Mouse (Mus musculus): Measurements from ENCODE around the gene Phldb2. TPM values are rescaled to one million over a fixed set of nuclear protein-coding genes. Genes with fewer than 3 reads are reported as not detected.

Gene Phldb2
- polyA plus RNA-seq, 1 experiment, result 55.4 TPM

- Histone ChIP-seq H3K36me3 (ENCODE audit: control insufficient read depth, insufficient read depth, low read length) (no peaks in the 10 kb centered on the region), H3K27ac (ENCODE audit: insufficient read depth, low read depth, low read length) (peak overlapping the region; percentile 100), H3K4me3 (ENCODE audit: insufficient read depth, low read depth, low read length) (peak overlapping the region; percentile 98), H3K27me3 (replicated peaks; ENCODE audit: control insufficient read depth, insufficient read depth, low read length) (no peaks in the 10 kb centered on the region), H3K4me1 (ENCODE audit: control insufficient read depth, insufficient read depth, low read length) (peaks cover 34% of the 10 kb centered on the region)
- TF ChIP-seq POLR2A (IDR thresholded peaks at IDR 0.05; ENCODE audit: low read depth, low read length) (no peak), CTCF (conservative IDR thresholded peaks at IDR 0.05; ENCODE audit: insufficient read depth, insufficient read length, low read depth, low read length) (no peak)
- DNase-seq, result peak; percentile 76
- under 1% methylated on average over 16 of the region's 16 CpGs for WGBS
Observed at GRCm38 (mm10) chr16:45843351-45843891, 110.0 kb downstream of the Phldb2 start.

GRCm38 (mm10) chr16:45842440-45842839, 111.0 kb downstream of the Phldb2 start:
- WGBS, result 26% methylated on average over 4 of the region's 4 CpGs
- peak; percentile 30 for DNase-seq
- Histone ChIP-seq H3K27ac (ENCODE audit: insufficient read depth, low read depth, low read length) (peak overlapping the region; percentile 100), H3K4me3 (ENCODE audit: insufficient read depth, low read depth, low read length) (peak overlapping the region; percentile 42), H3K27me3 (replicated peaks; ENCODE audit: control insufficient read depth, insufficient read depth, low read length) (no peaks in the 10 kb centered on the region), H3K36me3 (ENCODE audit: control insufficient read depth, insufficient read depth, low read length) (no peaks in the 10 kb centered on the region), H3K4me1 (ENCODE audit: control insufficient read depth, insufficient read depth, low read length) (peaks cover 43% of the 10 kb centered on the region)
- TF ChIP-seq POLR2A (IDR thresholded peaks at IDR 0.05; ENCODE audit: low read depth, low read length), result no peak
- no peak for TF ChIP-seq CTCF (conservative IDR thresholded peaks at IDR 0.05; ENCODE audit: insufficient read depth, insufficient read length, low read depth, low read length)

DNA sequence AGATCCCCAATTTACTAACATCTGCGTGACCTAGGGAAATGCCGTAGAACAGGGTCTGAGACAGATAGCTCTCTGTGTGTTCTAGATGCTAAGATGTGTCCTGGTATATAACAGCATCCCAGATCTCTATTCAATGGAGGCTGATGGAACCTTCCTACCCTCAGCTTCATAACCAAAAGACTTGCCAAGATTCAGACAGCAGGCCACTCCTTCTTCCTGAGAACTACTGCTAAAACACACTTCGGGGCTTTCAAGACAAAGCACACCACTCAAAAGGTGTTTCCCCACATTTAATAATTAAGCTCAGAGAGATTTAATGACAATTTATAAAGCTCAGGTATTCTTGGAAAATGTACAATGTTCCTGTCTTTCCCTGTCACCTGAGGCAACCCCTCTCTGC, 111.6 kb downstream of the Phldb2 start:
- peak; percentile 42 for DNase-seq
- peak overlapping the region; percentile 42; the same call in 1 of the 2 replicates for H3K4me3 ChIP-seq (ENCODE audit: insufficient read depth, low read depth, low read length)
- TF ChIP-seq CTCF (conservative IDR thresholded peaks at IDR 0.05; ENCODE audit: insufficient read depth, insufficient read length, low read depth, low read length), result no peak
- H3K4me1 ChIP-seq (ENCODE audit: control insufficient read depth, insufficient read depth, low read length), result peaks cover 43% of the 10 kb centered on the region
- peak overlapping the region; percentile 100 for H3K27ac ChIP-seq (ENCODE audit: insufficient read depth, low read depth, low read length)
- no peaks in the 10 kb centered on the region for H3K27me3 ChIP-seq (replicated peaks; ENCODE audit: control insufficient read depth, insufficient read depth, low read length)
- WGBS, result 36% methylated on average over 3 of the region's 3 CpGs
- H3K36me3 ChIP-seq (ENCODE audit: control insufficient read depth, insufficient read depth, low read length), result no peaks in the 10 kb centered on the region

DNA sequence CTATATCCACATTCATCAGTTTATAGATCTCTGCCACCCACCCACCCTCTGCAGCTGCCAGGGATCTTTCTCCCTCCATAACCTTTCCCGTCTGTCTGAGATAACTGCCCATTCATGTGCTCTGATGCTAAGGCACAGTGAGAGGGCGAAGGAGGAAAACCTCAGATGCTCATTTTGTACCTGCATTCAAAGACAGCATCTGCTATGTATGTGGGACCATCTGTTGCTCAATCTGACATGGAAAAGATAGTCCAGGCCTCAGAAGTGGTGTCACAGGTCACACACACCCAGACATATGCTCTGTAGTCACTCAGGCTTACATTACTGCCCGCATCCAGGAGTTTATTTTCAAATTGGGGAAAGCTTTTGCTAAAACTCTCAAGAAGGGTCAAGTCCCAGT, 112.4 kb downstream of the Phldb2 start:
- Histone ChIP-seq H3K4me1 (ENCODE audit: control insufficient read depth, insufficient read depth, low read length) (peaks cover 49% of the 10 kb centered on the region), H3K36me3 (ENCODE audit: control insufficient read depth, insufficient read depth, low read length) (no peaks in the 10 kb centered on the region), H3K27me3 (replicated peaks; ENCODE audit: control insufficient read depth, insufficient read depth, low read length) (no peaks in the 10 kb centered on the region), H3K27ac (ENCODE audit: insufficient read depth, low read depth, low read length) (no peak overlapping the region), H3K4me3 (ENCODE audit: insufficient read depth, low read depth, low read length) (no peak overlapping the region)
- 71% methylated on average over 3 of the region's 3 CpGs for WGBS
- DNase-seq, result no peak
- TF ChIP-seq CTCF (conservative IDR thresholded peaks at IDR 0.05; ENCODE audit: insufficient read depth, insufficient read length, low read depth, low read length), result no peak
- TF ChIP-seq POLR2A (IDR thresholded peaks at IDR 0.05; ENCODE audit: low read depth, low read length), result no peak

DNA sequence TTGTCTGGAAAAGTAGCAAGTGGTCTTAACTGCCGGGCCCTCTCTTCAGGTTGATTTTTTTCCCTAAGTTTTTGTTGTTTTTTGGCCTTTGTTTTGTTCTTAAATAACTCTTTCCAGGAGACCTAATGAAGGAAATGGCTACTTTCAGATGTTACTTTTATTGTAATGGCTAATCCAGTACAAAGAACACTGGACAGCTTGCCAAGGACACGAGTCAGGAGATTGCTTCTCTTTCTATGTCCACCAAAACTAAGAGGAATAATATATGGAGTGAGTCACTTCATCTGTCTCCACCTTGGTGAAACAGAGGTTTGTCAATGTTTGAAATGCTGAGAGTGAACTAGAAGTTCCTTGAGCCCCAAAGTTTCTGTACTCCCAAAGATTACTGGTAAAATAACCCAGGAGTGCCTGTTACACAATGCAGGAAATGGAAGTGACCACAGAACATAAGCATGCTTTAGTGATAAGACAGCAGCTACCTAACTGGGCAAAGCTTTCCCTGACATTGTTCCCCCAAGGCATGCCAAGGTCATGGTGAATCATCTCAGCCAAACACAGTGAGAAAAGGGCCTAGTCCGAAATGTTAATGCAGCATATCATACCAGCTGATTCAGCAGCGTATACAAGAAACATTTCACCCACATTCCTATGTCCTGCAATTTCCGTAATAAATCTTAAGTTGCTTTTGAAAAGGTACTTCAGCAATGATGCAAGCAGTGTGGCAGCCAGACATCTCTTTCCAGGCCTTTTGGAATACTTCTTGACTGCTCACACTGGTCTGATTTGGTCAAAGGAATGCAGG, 115.7 kb downstream of the Phldb2 start:
- peak overlapping the region; percentile 100 for H3K27ac ChIP-seq (ENCODE audit: insufficient read depth, low read depth, low read length)
- H3K4me3 ChIP-seq (ENCODE audit: insufficient read depth, low read depth, low read length), result no peak overlapping the region
- H3K4me1 ChIP-seq (ENCODE audit: control insufficient read depth, insufficient read depth, low read length), result peaks cover 52% of the 10 kb centered on the region
- H3K36me3 ChIP-seq (ENCODE audit: control insufficient read depth, insufficient read depth, low read length), result peaks cover 2% of the 10 kb centered on the region; the same call in 1 of the 2 replicates
- H3K27me3 ChIP-seq (replicated peaks; ENCODE audit: control insufficient read depth, insufficient read depth, low read length), result no peaks in the 10 kb centered on the region
- DNase-seq, result peak; percentile 73
- TF ChIP-seq POLR2A (IDR thresholded peaks at IDR 0.05; ENCODE audit: low read depth, low read length) (no peak), CTCF (conservative IDR thresholded peaks at IDR 0.05; ENCODE audit: insufficient read depth, insufficient read length, low read depth, low read length) (no peak)
- 7% methylated on average over 5 of the region's 5 CpGs for WGBS

- peak; percentile 28 for DNase-seq
- WGBS, result 12% methylated on average over 6 of the region's 6 CpGs
- peak overlapping the region; percentile 84 for H3K27ac ChIP-seq (ENCODE audit: insufficient read depth, low read depth, low read length)
Observed at GRCm38 (mm10) chr16:45832747-45833108, 120.7 kb downstream of the Phldb2 start.

GRCm38 (mm10) chr16:45832061-45832746, 121.2 kb downstream of the Phldb2 start:
- TF ChIP-seq POLR2A (IDR thresholded peaks at IDR 0.05; ENCODE audit: low read depth, low read length) (no peak), CTCF (conservative IDR thresholded peaks at IDR 0.05; ENCODE audit: insufficient read depth, insufficient read length, low read depth, low read length) (peak; percentile 35)
- no peaks in the 10 kb centered on the region for H3K27me3 ChIP-seq (replicated peaks; ENCODE audit: control insufficient read depth, insufficient read depth, low read length)
- peak; percentile 71 for DNase-seq
- WGBS, result 27% methylated on average over 8 of the region's 8 CpGs
- H3K36me3 ChIP-seq (ENCODE audit: control insufficient read depth, insufficient read depth, low read length), result peaks cover 3% of the 10 kb centered on the region; the same call in 1 of the 2 replicates
- no peak overlapping the region for H3K4me3 ChIP-seq (ENCODE audit: insufficient read depth, low read depth, low read length)
- H3K27ac ChIP-seq (ENCODE audit: insufficient read depth, low read depth, low read length), result peak overlapping the region; percentile 27
- peaks cover 26% of the 10 kb centered on the region for H3K4me1 ChIP-seq (ENCODE audit: control insufficient read depth, insufficient read depth, low read length)

More at GRCm38 (mm10) chr16:45832747-45833108, 120.7 kb downstream of the Phldb2 start:
- Histone ChIP-seq H3K27me3 (replicated peaks; ENCODE audit: control insufficient read depth, insufficient read depth, low read length) (no peaks in the 10 kb centered on the region), H3K4me3 (ENCODE audit: insufficient read depth, low read depth, low read length) (no peak overlapping the region), H3K36me3 (ENCODE audit: control insufficient read depth, insufficient read depth, low read length) (peaks cover 3% of the 10 kb centered on the region; the same call in 1 of the 2 replicates), H3K4me1 (ENCODE audit: control insufficient read depth, insufficient read depth, low read length) (peaks cover 28% of the 10 kb centered on the region)
- TF ChIP-seq POLR2A (IDR thresholded peaks at IDR 0.05; ENCODE audit: low read depth, low read length), result no peak
- no peak for TF ChIP-seq CTCF (conservative IDR thresholded peaks at IDR 0.05; ENCODE audit: insufficient read depth, insufficient read length, low read depth, low read length)
